Mouse (Mus musculus) thymus, postnatal 14 days (tissue): Measurements from ENCODE around the gene Nelfb.
"Not testable (repeated sequence)": the region's sequence is repeated elsewhere in the genome, so short reads cannot be mapped to it uniquely, and the experiment has no call there.

Source experiments
- DNase-seq: peaks from one replicate; pipeline ENCODE4 v3.0.0; 2021

Nelfb gene

DNA sequence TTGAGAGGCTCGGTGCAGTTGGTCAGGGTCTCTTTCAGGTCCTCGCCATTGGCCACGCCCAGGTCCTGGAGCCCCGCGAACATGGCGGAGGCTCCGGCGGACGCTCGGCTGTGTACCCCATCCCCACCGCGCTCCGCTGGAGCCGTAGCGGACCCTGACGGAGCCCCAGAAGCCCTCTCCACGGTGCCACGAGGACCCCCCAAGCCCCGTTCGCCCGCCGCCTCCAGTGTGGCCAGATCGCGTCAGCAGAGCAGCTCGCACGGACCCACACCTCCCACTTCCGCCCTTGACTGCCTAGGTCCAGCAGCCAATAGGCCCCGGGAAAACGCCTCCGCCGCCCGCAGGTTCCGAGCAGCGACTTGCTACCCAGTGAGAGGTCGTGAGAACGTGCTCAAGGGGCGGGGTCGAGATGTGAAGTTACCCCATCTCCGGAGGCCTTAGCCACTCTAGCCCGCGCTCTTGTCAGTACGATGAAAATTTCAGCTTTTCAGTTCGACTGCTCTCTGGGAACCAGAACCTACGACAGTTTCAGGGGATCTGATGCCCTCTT is at the start of gene Nelfb:
Gene Nelfb (minus strand): TSS at position 369 of the 550 bp plus-strand sequence.
- peak; percentile 93 for DNase-seq

GRCm38 (mm10) chr2:25258887-25259286 is 47.6 kb upstream of the Nelfb start:
- no peak for DNase-seq

GRCm38 (mm10) chr2:25257250-25257649 is 46.0 kb upstream of the Nelfb start:
- DNase-seq = not testable (repeated sequence)

GRCm38 (mm10) chr2:25256443-25257109 is 45.3 kb upstream of the Nelfb start:
- DNase-seq = peak; percentile 78

DNA sequence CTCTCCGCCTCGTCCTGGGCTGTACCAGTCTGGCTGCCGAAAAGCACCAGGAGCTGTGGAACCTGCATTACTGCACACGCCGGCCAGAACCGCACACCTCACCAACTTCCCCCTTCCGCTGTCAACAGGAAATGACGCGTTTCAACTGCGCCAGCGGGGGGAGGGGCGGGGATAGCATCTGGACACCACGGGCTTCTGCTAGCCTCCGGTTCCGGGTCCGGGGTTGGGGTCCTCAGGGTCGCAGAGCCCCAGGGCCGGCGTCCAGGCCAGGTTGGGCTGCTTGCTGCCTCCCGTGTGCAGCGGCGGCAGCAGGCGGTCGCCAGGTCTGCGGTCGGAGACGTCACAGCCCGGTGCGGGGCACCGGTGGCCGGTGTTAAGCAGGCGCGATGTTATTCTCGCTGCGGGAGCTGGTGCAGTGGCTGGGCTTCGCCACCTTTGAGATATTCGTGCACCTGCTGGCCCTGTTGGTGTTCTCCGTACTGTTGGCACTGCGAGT is 44.0 kb upstream of the Nelfb start, which contains the start of gene Tmem203:
Gene Tmem203 (plus strand): TSS at position 156 of the 496 bp plus-strand sequence.
- DNase-seq = peak; percentile 88

DNA sequence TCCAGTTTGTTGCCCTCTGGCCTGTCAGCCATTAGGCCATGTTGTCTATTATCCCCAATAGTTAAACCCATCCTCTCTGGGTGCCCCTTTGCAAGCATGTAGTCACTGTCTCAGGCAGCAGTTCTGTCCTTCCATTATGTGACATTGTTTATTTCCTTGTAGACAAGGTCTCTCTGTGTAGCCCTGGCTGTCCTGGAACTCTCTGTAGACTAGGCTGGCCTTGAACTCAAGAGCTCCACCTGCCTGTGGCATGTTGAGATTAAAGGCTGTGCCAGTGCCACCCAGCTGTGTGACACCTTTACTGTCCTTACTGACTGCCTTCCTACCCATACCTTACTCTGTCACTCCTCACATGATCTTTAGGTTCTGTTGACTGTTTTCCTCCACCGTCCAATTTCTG is 41.0 kb upstream of the Nelfb start:
- DNase-seq = peak; percentile 44

DNA sequence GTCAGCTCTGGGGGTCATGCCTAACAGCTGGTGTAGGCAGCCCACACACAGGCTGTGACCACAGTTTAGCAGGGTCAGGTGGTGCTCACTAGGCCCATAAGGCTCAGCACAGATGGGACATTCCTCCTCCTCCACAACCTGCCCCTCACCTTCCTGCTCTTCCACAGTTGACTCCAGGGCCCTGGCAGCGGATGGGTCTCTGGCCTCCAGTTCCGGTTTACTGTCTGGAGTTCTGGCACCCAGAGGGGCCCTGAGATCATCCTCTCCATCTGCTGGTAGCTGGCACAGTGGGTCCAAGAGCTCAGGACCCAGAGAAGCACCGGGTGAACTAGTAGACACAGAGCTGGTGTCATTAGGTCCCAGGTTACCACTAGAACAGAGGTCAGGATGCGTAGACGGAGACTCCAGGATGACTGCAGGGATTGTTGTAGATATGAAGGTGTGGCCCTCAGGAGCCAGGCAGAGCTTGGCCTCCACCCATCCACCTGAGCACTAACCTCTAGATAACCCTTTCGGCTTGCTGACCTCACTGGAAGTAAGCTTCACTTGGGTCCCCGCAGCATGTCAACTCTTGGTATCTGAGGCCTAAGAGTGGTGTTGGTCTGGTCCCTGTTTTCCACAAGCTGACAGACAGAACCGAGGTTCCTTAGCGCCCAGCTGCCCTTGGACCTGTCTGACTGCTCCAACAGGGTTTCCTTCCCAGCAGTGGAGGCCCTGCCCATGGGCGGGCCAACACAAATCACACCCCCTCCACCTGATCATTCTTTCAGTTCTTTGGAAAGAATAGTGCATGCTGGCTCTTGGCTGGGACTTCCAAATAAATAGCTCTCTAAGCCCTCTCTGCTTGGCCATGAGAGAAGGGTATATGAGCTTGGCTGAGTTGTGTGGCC is 35.1 kb upstream of the Nelfb start, which contains the start of gene AL732309.1:
Gene AL732309.1 (minus strand): TSS at position 681 of the 890 bp plus-strand sequence.
- DNase-seq = no peak

DNA sequence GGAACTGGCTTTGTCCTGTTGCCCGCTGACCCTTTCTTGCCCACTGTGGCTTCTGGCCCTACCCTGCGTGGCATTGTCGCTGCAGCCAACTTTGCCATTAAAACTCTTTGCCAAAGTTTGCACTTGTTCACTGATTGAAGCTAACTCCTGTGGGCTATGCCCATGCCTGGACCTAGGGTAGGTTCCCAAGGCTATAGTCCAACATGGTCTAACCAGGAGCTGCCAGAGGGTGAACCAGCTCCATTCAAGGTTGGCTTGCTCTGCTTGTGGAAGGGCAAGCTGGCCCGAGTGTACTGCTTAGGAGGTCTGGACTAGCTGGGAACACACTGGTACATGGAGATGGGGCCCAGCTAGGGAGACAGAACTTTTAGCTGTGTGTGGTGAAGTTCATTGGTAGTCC is 32.9 kb upstream of the Nelfb start:
- DNase-seq = no peak

- DNase-seq = no peak
Measured at GRCm38 (mm10) chr2:25243342-25243741, 32.1 kb upstream of the Nelfb start.

GRCm38 (mm10) chr2:25242101-25242506 is 30.8 kb upstream of the Nelfb start, which contains the start of the genes Rnf208 and Cysrt1:
Rnf208 (plus strand) TSS chr2:25242255.
Cysrt1 (minus strand) TSS chr2:25242452.
- peak; percentile 50 for DNase-seq

DNA sequence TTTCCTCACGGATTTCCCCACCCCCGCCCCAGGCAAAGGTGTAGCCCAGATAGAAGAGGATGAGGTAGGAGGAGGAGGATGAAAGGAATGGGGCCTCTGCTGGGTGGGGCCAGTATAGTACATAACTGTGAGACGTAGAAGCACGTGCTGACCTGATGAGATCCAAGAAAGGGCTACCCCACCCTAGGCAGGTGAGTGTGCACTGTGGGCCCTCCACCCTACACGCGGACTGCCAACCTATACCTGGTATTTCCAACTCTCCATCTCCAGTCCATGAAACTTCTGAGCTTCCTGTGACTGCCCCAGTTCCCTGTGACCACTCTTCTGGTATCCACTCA is 30.1 kb upstream of the Nelfb start:
- DNase-seq = no peak

GRCm38 (mm10) chr2:25240723-25241437 is 29.6 kb upstream of the Nelfb start:
- DNase-seq = peak; percentile 63

- no peak for DNase-seq
Measured at GRCm38 (mm10) chr2:25240310-25240709, 29.0 kb upstream of the Nelfb start.

- DNase-seq = no peak
Measured at GRCm38 (mm10) chr2:25239766-25240165, 28.5 kb upstream of the Nelfb start.

- DNase-seq = no peak
Measured at GRCm38 (mm10) chr2:25238106-25238505, 26.8 kb upstream of the Nelfb start.

GRCm38 (mm10) chr2:25237522-25237921 is 26.2 kb upstream of the Nelfb start:
- DNase-seq = no peak

DNA sequence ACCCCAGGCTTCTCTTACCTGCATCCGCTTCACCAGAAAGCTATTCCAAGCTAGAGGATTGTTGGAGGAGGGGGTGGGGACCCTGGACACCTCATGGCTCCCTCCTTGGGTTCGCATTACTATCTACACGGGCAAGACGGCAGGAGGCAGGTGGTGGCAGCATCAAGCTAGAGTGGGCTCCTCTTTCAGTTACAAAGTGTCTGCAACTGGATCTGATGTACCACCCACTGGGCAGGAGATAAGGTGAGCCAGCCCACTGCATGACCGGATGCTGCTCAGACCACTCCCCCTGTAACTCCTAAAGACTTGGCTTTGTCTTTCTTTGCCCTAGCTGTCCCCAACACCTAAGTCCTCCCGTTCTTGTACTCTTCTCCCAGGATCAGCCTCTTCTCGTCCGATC is 25.3 kb upstream of the Nelfb start, which contains the start of gene Rnf224:
Gene Rnf224 (minus strand): TSS at position 174 of the 400 bp plus-strand sequence.
- DNase-seq = no peak

- no peak for DNase-seq
Measured at GRCm38 (mm10) chr2:25234551-25235220, 23.4 kb upstream of the Nelfb start.

DNA sequence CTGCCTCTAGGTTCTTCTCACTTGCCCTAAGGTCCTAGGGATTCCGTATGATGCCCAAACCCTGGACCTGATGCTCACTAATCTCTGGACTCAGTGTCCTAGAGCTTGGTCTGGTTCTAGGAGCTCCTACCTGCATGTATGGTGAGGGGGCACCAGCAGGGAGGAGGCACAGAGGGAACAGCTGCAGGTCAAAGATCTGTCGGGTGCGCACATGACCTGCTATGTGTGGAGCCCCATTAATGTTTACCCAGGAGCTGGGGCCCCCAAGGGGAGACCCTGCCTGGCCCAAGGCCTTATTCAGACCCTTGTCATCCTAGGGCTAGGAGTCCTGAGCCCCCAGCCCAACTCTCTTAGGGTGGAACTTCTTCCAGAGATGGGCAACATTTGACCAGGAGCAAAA is 22.8 kb upstream of the Nelfb start, which contains the start of gene Slc34a3:
Gene Slc34a3 (minus strand): TSS at position 315 of the 400 bp plus-strand sequence.
- no peak for DNase-seq

DNA sequence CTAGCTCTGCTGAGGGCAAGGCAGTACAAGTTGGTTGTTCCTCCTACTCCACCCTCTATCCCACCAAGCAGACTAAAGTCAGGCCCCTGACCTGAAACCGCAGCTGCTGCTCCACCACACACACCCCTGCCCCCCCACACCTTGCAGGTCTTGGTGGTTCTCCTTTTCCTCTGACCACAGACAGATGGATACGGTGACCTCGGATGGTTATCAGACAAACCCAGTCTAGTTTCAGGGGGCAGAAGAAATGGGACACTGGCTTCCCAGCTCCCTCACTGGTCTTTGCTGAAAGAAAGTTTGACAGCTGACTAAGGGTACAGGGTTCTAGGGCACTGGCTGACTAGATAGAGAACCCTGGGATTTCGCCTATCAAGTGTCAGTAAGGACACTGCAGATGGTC is 22.1 kb upstream of the Nelfb start:
- no peak for DNase-seq

DNA sequence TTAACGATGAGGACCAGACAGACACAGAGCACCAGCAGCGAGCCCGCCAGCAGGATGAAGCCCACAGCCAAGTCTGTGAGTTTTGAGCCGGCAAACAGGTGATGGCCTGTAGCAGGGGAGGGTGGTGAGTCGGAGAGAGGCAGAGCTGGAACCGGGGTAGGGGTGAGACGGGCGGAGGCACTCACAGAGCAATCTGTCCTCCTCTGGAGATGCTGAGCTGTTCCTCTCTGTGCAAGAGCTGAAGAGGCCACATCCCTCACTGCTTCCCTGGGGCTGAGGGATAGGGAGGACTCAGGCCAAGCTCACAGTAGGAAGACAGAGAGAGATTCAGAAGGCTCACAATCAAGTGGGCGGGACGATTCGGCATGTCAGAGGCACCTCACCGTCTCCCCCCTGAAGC is 19.7 kb upstream of the Nelfb start:
- no peak for DNase-seq

DNA sequence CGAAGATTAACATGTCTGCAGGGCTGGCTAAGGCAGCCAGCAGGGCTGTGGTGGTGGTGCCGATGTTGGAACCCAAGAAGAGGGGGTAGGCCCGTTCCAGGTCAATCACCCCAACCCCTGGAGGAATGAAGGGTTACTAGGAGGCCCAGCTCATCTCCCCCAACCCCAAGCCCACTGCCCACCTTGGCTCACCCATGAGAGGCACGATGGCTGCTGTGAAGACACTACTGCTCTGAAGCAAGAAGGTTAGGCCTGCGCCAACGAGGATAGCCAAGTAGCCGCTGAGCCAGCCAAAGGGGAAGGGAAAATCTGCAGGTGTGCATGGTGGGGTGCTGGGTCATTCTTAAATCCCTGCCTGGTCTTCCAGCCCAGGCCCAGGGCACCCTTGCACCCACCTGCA is 19.3 kb upstream of the Nelfb start:
- DNase-seq = no peak
